8 mouse cellular contexts compared by ENCODE assay signal in genomic region chr8:70212112-70213055, GRCm38 (mm10). TPM values are rescaled to one million over a fixed set of nuclear protein-coding genes. Genes with fewer than 3 reads are reported as not detected.
DNase-seq lines count a peak whose midpoint lies in the region; ATAC-seq lines count a peak whose summit lies in the region.

Slc25a42 (minus strand) TSS chr8:70212305.

- H3K27ac ChIP-seq in lung, embryonic 16.5 days (ENCODE audit: low read length), result peak within 1 kb of the TSS; percentile 59

- no peaks in the 10 kb centered on the region for H3K9me3 ChIP-seq in lung, embryonic 16.5 days (ENCODE audit: control insufficient read depth, low read length)

- peak within 1 kb of the TSS; percentile 99 for H3K4me2 ChIP-seq in lung, embryonic 16.5 days (ENCODE audit: low read depth, low read length)

- peak; percentile 99 for DNase-seq in MEL-GATA-1-ER (ENCODE audit: extremely low read depth, low read depth)
- peak; percentile 99 for DNase-seq in cerebellum, adult 8-10 months
- DNase-seq in forelimb bud, embryonic 11.5 days (ENCODE audit: low read depth, low spot score), result peak; percentile 98
- DNase-seq in layer of hippocampus, adult 9-10 months (ENCODE audit: low spot score), result peak; percentile 97
- peak; percentile 82 for DNase-seq in ovary, postnatal 10 days (ENCODE audit: low spot score)
- DNase-seq in thymus, postnatal 10 days (ENCODE audit: low spot score in 2 of 2), result peak; percentile 93 to 98

- H3K27me3 ChIP-seq in lung, embryonic 16.5 days (ENCODE audit: control insufficient read depth, insufficient read depth, low read depth, low read length), result no peaks in the 10 kb centered on the region

- peaks cover 14% of the 10 kb centered on the region; the same call in 1 of the 2 replicates for H3K4me1 ChIP-seq in lung, embryonic 16.5 days (replicated peaks; ENCODE audit: control insufficient read depth, insufficient read depth, low read length)

- ATAC-seq in hematopoietic stem cell, adult 5-6 weeks (replicated peaks in 1 of 2; ENCODE audit: insufficient read depth in 1 of 2, low FRiP score in 2 of 2, low TSS enrichment in 1 of 2, low read depth in 1 of 2, poor library complexity in 2 of 2, severe bottlenecking in 2 of 2), result peak; percentile 90 to 92
- ATAC-seq in lung, embryonic 16.5 days (ENCODE audit: low read depth), result peak; percentile 97

- no peaks in the 10 kb centered on the region for H3K36me3 ChIP-seq in lung, embryonic 16.5 days (ENCODE audit: control insufficient read depth, insufficient read depth, low read length)

- WGBS in lung, embryonic 16.5 days, result under 1% methylated on average over 66 of the region's 66 CpGs

- peak within 1 kb of the TSS; percentile 78 for H3K9ac ChIP-seq in lung, embryonic 16.5 days (ENCODE audit: low read length)

- peak within 1 kb of the TSS; percentile 74 for H3K4me3 ChIP-seq in lung, embryonic 16.5 days (ENCODE audit: low read length)

RNA-seq across cellular contexts. Expression of gene Slc25a42, which starts in this region (rescaled TPM):
- 1.9 and 4.2 TPM in 2 replicates for total RNA-seq in hematopoietic stem cell, adult 5-6 weeks (2017)
- polyA plus RNA-seq in lung, embryonic 16.5 days (2015; fragmentation: Nextera tagmentation; extraction: Ambion mirVana), result 5.1 and 5.2 TPM in 2 replicates

Comparison
In these comparisons a context has a peak if more than half of its experiments do, and no peak if none do; other contexts are left out.
1. Peak in every context shown above with its lines: DNase-seq, ATAC-seq, H3K4me3 ChIP-seq and H3K27ac ChIP-seq.